Mouse (Mus musculus) retina, postnatal 1 day (tissue): ENCODE data around the gene Inafm2.

Source experiments
- DNase-seq: peaks from one replicate; pipeline ENCODE4 v3.0.0-alpha.2; 2012

The Inafm2 gene

GRCm38 (mm10) chr2:118760311-118761025 lies 14.9 kb downstream of the Inafm2 start:
- DNase-seq: no peak

- no peak for DNase-seq
Observed at GRCm38 (mm10) chr2:118761358-118761757, 15.8 kb downstream of the Inafm2 start.

GRCm38 (mm10) chr2:118761906-118762783 lies 16.6 kb downstream of the Inafm2 start, which contains the start of gene Ccdc9b:
Gene Ccdc9b (minus strand): TSS chr2:118762661.
- peak; percentile 94 for DNase-seq

- no peak for DNase-seq
Observed at GRCm38 (mm10) chr2:118762784-118763148, 17.2 kb downstream of the Inafm2 start.

- DNase-seq: no peak
Observed at GRCm38 (mm10) chr2:118763469-118763868, 17.9 kb downstream of the Inafm2 start.

GRCm38 (mm10) chr2:118764094-118764831 lies 18.7 kb downstream of the Inafm2 start:
- DNase-seq: peak; percentile 72

- no peak for DNase-seq
Observed at GRCm38 (mm10) chr2:118764875-118765274, 19.3 kb downstream of the Inafm2 start.

- no peak for DNase-seq
Observed at GRCm38 (mm10) chr2:118766041-118767033, 20.8 kb downstream of the Inafm2 start.

- no peak for DNase-seq
Observed at GRCm38 (mm10) chr2:118772158-118772874, 26.8 kb downstream of the Inafm2 start, which contains the start of gene Phgr1. Gene Phgr1 (plus strand): TSS chr2:118772769.

GRCm38 (mm10) chr2:118774536-118774935 lies 29.0 kb downstream of the Inafm2 start:
- no peak for DNase-seq

- DNase-seq: no peak
Observed at GRCm38 (mm10) chr2:118775396-118775795, 29.8 kb downstream of the Inafm2 start.

GRCm38 (mm10) chr2:118775846-118776245 lies 30.3 kb downstream of the Inafm2 start:
- DNase-seq: no peak

- no peak for DNase-seq
Observed at GRCm38 (mm10) chr2:118776295-118776694, 30.7 kb downstream of the Inafm2 start.

- DNase-seq: no peak
Observed at GRCm38 (mm10) chr2:118778418-118778817, 32.9 kb downstream of the Inafm2 start.

GRCm38 (mm10) chr2:118779065-118779464 lies 33.5 kb downstream of the Inafm2 start:
- no peak for DNase-seq

GRCm38 (mm10) chr2:118779504-118780480 lies 34.2 kb downstream of the Inafm2 start, which contains the start of gene Disp2:
Gene Disp2 (plus strand): TSS chr2:118779719.
- peak; percentile 97 for DNase-seq

- DNase-seq: no peak
Observed at GRCm38 (mm10) chr2:118781115-118781514, 35.6 kb downstream of the Inafm2 start.

- DNase-seq: no peak
Observed at GRCm38 (mm10) chr2:118782303-118782702, 36.7 kb downstream of the Inafm2 start.

- DNase-seq: no peak
Observed at GRCm38 (mm10) chr2:118783093-118783492, 37.5 kb downstream of the Inafm2 start.

- DNase-seq: no peak
Observed at GRCm38 (mm10) chr2:118783663-118784062, 38.1 kb downstream of the Inafm2 start.
